Mouse (Mus musculus): ENCODE measurements around the gene Ptpn18.

- TF ChIP-seq CTCF (IDR thresholded peaks at IDR 0.05) (no peak), POLR2A (IDR thresholded peaks at IDR 0.05; ENCODE audit: insufficient read depth, low read depth, low read length) (no peak), EP300 (IDR thresholded peaks at IDR 0.05; ENCODE audit: insufficient read depth, low read depth, low read length) (no peak)
These were observed 24.0 kb upstream of the Ptpn18 start for GRCm38 (mm10) chr1:34435371-34436120.

Data from heart, adult 2 months (tissue).